Mouse (Mus musculus): Measurements from ENCODE around the gene Olfr522.

The Olfr522 gene

DNA sequence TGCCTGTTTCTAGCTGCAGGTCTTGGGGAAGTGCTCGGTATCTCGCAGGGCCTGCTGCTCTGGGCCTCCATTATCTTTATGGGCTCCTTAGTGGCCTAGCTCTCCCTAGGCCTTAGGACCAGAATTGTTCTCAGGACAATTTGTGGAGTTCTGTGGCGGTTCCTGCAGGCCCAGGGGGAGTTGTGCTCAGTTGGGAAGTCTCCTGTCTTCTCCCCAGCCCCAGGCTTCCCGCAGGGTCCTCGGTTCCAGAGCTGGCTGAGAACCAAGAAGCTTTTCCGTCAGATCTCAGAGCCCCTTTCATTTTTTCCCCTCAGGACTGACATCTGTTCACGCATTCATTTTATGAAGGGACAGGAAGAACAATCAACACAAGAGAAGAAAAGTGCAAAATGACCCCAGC is at the start of gene Olfr522:
TSS of gene Olfr522 (minus strand) at position 101 of the 400 bp plus-strand sequence.
- DNase-seq (ENCODE audit: low read depth, low spot score): no peak

DNA sequence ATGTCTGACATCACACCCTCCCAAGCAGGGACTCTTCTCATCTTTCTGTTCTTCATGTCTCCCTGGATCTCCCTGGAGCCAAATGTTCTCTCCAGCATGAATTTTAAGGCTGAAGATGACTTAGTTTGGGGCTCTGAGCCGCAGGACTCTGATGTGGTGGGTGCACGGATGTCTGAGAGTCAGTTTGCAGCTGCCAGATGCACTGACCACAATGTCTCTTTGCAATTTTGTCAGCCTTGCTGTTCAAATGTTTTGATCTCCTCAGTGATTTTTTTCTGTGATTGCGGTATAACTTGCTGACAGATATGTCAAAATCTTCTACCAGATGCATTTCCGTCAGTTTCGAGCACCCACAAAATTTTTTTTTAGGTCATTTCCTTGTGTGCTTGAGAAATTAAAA is 49.3 kb upstream of the Olfr522 start:
- DNase-seq (ENCODE audit: low read depth, low spot score): no peak

DNA sequence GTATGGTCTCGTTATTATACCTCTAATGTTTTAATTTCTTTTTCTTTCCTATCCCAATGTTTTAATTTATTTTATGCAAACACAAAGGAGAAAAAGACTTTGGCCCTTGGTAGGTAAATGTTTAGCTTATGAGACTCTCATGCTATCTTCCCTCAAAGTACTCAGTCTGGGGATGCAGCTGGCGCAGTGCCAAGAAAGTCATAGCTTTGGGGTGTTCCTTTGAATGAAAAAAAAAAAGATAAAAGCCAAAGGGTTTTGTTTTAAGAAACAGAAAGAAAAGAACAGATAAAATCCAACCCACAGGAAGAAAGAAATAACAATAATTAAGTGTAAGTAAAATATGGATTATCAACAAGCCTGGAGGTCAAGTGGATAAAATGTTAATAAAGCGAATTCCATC is 44.1 kb upstream of the Olfr522 start:
- DNase-seq (ENCODE audit: low read depth, low spot score): no peak

DNA sequence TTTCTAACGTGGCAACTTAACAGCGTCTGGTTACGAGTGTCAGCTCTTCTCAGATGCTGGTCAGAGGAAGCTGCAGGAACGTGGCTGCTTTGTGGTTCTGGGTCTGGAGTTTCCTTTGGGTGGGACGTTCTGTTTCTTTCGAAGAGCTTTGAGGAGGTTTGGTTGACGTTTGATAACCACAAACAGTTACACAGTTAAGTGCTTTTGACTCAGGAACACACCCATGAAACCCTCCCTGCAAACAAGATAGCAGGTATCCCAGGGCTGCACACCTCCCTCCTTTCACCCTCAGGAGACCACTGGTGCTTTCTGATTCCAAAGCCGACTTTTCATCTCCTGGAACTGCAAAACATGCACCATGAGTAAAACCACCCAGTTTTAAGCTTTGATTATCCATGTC is 43.6 kb upstream of the Olfr522 start:
- no peak for DNase-seq (ENCODE audit: low read depth, low spot score)

DNA sequence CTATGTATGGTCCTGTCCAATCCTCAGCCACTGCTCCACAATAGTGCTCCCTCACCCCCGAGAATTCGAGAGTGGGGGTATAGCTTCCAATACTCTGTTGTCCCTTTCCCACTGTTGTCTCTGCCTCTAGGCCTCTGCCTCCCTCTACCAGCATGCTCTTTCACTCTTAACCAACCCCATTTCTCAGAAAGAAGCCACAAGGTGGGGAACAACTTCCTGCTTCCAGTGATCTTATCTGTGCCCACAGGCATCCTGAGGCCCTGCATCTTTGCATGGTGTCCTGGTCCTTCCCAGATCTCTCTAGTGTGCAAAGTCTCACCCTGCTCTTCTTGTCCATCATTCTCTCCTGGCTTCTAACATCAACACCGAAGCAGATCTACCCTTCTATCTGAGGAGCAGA is 42.3 kb upstream of the Olfr522 start:
- DNase-seq (ENCODE audit: low read depth, low spot score): no peak

DNA sequence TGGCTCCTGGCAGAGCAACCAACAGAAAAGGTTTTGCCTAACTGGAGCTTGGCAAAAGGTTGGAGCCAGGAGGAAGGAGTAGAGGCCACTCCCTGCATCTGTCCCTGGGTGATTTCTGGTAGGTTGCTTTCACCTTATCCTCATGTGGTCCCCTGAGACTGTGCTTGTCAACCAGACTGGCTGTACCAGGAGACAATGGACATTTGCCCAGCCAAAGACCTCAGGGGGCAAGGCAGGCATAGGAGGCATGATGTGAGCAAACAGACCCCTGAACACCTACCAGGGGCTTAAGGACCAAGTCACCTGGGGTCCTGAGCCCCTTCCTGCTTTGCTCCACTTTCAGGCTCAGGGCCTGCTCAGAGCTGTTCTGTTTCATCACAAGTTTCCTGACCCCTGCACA is 41.3 kb upstream of the Olfr522 start, which contains the start of gene Olfr524:
TSS of gene Olfr524 (minus strand) at position 101 of the 400 bp plus-strand sequence.
- DNase-seq (ENCODE audit: low read depth, low spot score): no peak

DNA sequence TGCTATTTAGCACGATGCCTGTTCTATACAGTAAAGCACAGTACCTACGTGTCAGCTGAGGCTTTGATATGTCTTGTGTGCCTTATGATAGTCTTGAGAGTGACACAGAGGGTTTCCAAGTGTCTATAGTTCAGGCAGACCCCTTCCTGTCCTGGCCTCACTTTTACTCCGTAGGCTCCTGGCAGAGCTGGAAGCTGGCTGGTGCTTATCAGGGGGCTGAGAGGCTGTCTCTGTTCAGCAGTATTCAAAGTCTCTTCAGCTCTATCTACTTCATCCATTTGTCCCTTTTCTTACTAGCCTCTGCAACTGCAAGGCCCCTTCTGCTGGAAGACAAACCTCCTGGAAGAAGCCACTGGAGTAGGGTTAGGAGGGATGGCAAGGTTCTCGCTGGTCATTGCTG is 36.5 kb upstream of the Olfr522 start:
- DNase-seq (ENCODE audit: low read depth, low spot score): no peak

DNA sequence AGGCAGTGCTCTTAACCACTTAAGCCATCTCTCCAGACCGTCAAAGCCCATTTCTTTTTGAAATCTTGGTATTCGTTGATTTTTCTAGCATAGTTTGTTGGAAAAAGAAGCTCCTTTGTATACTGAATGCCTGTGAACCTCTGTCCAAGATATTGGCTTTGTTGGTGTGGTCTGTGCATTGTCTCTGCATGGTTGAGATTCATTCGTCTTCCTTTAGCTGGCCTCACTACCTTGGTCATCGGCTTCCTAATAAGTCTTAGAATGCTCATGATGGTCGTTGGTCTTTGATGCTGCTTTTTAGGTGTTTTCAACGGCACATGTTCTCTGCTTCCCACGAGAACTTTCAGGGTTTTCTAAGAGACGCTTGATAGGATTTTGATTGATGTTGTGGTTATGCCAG is 31.4 kb upstream of the Olfr522 start:
- DNase-seq (ENCODE audit: low read depth, low spot score): no peak

DNA sequence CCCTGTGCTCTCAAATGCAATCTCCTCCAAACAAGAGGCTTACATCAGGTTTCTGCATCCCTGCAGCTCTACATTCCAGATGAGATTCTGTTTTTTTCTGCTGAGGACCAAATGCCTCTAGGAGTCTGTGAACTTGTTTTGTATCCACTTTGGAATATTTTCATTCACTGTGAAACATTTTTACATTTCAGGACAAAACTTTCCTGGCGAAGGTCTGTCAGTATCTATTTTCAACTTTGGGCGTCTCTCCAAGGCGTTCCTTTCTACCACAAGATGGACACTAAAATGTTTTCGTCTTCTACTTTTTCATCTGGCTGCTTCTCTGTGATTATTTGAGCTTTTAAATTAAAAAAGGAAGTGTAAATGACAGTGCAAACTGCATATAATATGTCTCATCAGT is 29.5 kb upstream of the Olfr522 start:
- no peak for DNase-seq (ENCODE audit: low read depth, low spot score)

DNA sequence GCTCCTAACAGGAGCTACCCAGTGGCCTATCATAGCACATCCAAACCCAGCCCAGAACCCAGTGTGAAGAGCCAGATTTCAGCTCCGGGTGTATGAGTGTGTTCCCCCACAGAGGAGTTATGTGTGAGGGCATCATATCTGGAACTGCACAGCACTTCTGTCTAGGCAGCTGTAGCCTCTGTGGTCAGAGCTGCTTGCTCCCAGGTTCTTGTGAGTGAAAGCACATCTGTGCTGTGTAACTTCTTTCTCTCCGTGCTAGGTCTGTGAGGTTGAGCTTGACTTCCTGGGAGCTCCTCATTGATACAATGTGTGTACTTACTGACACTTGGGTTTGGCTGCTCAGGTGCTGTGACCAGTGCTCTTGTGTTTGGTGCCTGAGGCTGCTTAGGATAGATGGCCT is 28.3 kb upstream of the Olfr522 start:
- DNase-seq (ENCODE audit: low read depth, low spot score): no peak

DNA sequence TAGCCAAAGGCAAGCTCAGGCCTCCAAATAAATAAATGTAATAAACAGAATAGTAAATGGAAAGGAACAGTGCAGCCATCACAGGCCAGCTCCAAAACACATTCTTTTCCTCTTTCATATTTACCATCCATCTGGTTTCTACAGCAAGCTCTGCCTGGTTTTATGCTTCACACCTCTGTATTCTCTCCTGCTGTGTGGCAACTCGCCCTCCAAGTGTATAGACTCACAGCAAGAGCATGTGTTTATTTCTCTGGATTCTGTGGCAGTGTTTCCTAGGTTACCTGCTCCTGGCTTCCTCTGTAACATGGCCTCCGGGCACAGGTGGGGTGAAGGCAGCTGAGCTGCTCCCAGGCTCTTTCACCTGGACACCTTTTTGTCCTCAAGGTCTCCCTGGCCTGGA is 27.9 kb upstream of the Olfr522 start:
- DNase-seq (ENCODE audit: low read depth, low spot score): no peak

DNA sequence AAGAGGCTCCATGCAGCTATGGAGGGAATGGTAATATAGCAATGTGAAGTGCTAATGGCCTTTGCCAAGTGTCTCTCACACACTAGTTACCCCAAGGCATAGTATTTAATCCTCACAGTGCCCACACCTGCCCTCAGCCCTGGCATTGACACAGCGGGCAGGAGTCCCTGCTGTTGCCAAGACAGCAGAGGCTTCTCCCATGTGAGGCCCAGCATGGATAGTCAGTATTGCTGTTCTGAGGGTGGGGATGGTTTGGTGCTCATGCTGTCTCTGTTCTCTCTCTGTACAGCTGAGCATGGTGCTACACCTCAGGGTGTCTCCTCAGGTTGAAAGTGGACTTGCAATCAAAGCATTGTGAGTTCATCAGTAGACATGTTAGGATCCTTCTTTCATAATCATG is 25.9 kb upstream of the Olfr522 start:
- DNase-seq (ENCODE audit: low read depth, low spot score): no peak

DNA sequence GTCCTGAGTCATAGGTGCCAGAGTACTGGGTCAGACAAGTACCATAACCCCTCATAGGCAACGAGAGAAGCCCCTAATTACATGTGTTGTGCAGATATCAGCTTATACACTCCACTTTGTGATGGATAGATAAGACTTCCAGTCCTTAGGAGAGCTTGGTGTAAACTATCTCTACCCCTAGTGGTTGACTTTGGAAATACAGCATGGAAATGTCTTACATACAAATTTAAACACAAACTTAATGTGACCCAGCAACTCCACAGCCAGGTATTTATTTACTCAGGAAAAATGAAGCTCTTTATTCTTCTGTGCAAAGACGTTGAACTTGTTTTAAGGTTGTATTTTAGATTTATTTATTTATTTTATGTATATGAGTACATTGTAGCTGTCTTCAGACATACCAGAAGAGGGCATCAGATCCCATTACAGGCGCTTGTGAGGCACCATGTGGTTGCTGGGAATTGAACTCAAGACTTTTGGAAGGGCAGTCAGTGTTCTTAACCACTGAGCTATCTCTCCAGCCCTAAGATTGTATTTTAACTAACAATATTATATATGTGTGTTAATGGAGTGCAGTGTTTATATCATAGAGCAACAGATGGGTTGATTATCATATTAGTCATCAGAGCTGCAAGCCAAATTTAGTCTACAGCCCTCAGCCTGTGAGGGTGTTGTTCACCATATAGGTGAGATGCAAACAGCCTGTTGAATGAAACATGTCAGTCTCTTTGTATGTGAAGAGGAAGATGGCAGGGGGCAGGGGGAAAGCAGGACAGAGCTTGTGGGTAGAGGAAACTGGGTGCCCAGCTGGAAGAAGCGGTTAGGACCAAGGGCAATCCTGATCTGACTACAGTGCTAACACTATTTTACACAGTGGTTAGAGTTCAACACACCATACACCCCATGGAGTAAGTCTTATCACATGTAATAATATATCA is 24.1 kb upstream of the Olfr522 start:
- peak; percentile 54 for DNase-seq (ENCODE audit: low read depth, low spot score)

DNA sequence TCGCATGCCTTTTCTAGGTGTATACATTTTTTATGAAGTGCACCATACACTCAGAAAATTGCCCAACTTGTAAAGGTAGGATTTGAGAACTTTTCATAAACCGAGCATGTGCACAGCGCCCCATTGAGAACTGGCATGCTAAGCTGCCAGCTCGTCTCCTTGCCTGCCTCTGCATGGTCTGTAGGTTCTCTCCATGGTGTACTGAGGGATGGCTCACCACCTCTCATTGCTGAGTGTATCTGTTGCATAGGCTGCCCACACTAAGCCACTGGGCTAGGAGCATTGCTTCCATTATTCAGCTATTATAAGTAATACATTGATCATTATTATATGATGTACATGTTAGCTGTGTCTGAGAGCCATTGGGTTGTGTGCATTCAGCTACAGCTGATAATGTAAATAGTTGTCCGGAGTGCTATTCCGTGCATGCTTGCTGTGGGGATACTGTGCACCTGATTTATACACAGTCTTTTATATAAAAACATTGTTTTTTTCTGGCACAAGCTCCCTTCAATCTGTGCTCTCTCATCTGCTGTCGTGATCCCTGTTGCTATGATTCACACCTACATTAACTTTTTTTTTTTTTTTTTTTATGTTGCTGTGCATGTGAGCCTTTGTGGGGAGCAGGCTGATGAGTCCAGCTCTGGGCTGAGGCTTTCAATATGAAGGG is 23.3 kb upstream of the Olfr522 start:
- DNase-seq (ENCODE audit: low read depth, low spot score): no peak

DNA sequence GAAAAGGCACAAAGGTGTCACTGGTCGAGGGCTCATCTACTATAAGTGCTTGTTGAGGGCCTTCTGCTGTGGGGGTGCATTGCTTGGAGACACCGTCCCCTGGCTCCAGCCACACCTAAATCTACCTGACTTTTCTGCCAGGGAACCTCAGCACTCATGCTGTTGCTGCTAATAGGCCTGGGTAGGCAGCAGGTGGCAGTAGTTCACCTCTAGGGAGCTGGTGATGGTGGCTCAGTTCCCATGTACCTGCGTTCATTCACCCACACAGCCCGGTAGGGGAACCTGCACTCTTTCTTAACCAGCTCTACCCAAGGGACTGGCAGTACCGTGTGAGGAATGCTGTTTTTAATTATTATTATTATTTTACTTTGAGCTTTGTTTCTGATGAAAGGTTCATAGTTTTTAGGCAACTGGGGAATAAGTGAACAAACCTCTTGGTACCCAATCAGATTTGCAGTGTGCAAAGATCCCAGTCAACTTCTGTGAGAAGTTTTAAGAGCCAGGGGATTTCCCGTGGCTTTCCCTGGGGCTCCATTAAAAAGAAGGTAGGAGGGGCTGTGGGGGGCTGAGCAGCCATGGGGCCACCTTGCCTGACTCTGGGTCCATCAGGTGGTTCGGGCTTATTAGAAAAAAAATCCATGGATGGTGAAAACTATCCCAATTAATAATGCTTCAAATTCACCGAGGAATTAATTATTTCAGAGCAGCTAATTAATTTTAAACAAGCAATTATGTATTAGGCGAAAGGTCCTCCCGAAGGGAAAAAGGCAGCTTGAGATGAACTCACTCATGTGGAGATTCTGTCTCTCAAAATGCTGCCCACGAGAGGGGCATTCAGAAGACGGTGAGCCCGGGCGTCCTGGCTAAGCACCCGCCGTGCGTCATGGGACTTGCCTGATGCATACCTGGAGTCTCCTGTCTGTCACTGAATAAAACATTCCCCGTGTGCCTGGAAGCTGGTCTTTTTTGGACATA is 22.4 kb upstream of the Olfr522 start:
- peak; percentile 39 for DNase-seq (ENCODE audit: low read depth, low spot score)

DNA sequence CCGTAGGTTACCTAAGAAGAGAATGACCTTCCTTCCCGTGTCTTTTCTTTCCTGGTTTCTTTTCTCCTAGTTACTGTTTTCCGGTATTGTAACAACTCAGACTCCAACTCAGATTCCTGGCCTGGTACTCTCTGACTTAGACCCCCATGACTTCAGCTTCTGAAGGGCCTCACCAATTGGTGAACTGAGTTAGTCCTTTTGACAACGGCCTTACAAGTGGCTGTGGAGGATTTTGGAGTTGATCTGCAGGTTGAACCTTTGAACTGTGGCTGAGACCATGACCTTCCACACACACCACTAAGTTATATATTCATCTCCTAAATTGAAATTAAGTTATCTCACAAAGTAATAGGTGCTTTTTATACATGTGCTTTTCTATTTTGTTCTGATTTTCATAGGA is 19.6 kb upstream of the Olfr522 start:
- no peak for DNase-seq (ENCODE audit: low read depth, low spot score)

DNA sequence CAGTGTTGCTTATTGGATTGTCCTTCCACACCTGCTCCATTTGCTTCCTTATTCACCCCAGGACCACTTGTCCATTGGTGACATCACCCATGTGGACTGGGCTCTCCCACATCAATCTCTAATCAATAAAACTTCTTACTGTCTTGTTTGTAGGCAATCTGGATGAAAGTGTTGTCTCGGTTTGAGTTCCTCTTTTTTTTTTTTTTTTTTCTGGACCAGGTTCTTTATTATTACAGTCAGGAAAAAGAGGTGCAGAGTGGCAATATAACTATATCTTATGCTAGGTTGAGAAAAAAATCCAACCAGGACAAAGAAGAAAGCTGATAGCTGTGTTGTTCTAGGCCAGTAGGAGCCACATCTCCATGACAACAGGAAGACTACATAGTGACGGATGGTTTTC is 16.1 kb upstream of the Olfr522 start:
- DNase-seq (ENCODE audit: low read depth, low spot score): no peak

DNA sequence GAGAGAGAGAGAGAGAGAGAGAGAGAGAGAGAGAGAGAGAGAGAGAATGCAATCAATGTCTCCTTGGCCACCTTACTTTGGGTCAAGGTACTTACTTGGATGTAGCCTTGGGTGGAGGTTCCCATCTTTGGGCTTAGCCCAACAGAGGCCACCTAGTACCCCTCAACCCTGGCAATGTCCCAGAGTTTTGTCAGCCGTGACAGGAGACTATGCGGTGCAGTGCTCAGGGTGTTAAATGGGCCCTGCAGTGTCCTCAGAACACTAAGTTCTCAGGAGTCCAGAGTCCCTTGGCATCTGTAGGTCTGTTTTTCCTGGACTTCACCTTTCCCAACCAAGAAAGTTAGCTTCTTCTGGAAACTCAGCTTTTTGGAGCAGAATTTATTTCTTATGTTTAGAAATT is 14.6 kb upstream of the Olfr522 start:
- DNase-seq (ENCODE audit: low read depth, low spot score): no peak

DNA sequence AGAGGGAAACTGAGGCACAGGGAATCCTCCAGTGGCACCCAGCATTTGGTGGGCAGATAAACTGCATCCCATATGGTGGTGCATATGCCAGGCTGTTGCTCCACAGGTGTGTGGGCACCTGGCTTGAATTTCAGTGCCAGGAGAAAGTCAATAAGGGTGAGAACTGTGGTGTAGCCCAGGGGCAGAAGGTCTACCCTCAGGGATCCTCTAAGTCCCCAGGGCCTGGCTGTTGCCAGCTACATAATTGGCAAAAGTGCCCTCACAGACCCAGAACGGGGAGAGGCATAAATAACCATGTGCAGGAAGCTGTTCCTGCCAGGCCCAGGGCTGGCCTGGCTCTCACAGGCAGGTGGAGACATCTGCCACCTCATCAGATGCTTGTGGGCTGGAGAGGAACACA is 8.4 kb upstream of the Olfr522 start, which contains the start of gene Olfr523:
TSS of gene Olfr523 (plus strand) at position 282 of the 400 bp plus-strand sequence.
- DNase-seq (ENCODE audit: low read depth, low spot score): no peak

DNA sequence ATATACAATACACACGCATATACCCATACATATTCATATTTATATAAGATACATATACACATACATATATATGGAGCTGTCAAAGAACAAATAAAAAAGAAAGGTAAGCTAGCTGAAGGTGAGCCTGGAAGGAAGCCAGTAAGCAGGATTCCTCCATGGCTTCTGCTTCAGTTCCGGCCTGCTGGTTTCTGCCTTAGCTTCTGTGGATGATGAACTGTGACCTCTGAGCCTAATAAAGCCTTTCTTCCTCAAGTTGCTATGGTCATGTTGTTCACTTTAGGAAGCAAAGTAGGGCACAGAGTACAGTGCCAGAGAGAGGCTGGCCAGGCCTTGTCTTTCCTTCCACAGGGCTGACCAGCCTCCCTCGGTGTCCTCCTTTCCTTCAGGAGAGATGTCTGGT is 6.3 kb upstream of the Olfr522 start:
- no peak for DNase-seq (ENCODE audit: low read depth, low spot score)

DNA sequence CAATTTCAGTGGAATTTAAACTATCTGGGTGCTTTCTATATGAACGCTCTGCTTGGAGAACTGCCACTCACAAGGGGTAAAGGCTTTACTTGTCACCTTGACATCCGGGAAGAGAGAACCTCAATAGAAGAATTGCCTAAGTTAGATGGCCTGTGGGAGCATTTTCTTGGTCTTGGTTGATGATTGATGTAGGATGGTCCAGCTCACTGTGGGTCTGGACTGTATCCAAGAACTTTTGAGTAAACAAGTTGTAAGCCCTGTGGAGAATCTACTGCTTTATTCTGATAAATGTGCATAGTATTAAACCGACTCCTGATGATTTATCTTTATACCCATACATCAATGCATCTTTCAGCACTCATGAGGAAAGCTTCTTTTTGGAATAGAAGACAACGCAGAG is 4.8 kb upstream of the Olfr522 start:
- no peak for DNase-seq (ENCODE audit: low read depth, low spot score)

DNA sequence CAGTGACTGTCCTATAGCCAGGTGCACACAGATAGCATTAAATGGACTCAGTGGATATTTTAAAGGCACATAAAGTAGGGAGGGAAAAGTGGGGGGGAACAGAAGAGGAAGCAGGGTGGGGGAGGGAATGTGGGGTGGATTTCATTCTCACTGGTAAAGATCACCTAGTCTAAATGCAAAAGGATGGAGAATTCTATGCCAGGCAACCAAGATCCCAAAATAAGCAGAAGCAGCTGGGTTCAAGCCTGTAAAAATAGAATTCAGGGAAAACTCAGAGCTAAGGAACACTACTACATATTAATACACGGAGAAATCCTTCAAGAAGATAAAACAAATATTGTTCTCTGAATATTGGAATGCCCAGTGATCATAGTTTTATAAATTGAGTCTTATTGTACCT is 3.4 kb upstream of the Olfr522 start:
- no peak for DNase-seq (ENCODE audit: low read depth, low spot score)

All from A20 (cell line).